Mouse (Mus musculus): ENCODE measurements around the gene Sh3rf1.

Gene Sh3rf1

GRCm38 (mm10) chr8:61264881-61265280 is 41.2 kb downstream of the Sh3rf1 start:
- no peak for DNase-seq

DNA sequence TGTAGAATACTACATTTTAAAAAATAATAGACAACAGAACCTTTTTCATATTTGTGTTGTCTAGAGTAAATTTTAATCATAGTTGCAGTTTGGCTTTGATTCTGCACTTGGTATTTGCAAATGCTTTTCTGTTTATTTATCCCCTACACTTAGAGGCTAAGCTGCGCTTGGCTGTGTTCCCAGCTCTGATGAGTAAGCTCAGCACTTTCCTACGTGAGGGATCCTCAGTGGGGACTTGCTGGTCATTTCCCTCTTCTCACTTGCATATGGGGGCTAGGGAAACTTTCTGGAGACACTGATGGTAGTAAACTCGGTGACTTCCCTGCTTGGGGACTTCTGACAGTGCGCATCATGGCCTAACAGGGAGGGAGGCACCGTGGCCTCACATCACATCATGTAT is 41.7 kb downstream of the Sh3rf1 start:
- peak; percentile 72 to 81 for DNase-seq

DNA sequence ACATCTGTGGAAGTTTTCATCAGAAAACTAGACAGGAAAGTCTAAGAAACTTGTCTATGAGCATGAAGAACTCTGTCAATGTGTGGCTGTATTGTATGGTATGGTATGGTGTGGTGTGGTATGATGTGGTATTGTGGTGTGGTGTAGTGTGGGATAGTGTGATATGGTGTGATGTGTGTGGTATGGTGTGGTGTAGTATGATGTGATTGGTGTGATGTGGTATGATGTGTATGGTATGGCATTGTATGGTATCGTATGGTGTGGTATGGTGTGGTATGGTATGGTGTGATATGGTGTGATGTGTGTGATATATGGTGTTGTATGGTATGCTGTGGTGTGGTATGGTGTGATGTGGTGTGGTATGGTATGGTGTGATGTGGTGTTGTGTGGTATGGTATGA is 43.4 kb downstream of the Sh3rf1 start:
- DNase-seq: no peak

- peak in 1 of 2 experiments; percentile 47 for DNase-seq
Measured at GRCm38 (mm10) chr8:61267692-61268091, 44.0 kb downstream of the Sh3rf1 start.

DNA sequence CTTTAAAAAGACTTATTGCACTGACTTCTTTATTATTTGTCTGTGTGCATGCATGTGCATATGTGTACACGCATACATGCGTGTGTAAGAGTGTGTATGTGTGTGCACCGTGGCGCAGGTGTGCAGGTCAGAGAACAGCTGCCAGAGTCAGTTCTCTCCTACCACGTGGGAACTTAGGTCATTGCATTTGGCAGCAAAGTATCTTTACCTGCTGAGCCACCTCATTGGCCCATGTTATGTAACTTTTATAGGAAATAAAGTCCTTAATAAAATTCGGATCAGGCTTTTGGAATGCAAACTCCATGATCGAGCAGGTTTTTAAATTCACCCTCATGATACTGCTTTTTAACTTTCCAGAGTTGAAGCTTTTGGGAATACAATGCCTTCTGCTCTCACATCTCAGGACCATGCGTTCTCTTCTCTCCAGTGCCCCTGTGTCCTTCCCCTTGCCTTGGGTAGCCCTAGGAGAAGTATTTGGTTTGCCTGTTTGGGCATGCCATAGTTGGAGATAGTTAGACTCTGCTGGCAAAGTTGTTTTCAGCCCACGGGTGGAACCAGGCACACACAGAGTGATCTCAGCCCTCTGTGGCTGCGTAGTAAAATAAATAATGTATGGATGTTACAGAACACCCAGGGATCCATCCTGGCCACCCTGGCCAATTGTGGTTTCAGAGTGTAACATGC is 44.7 kb downstream of the Sh3rf1 start:
- DNase-seq: no peak

- no peak for DNase-seq
Measured at GRCm38 (mm10) chr8:61270016-61270415, 46.3 kb downstream of the Sh3rf1 start.

- no peak for DNase-seq
Measured at GRCm38 (mm10) chr8:61270541-61270940, 46.9 kb downstream of the Sh3rf1 start.

DNA sequence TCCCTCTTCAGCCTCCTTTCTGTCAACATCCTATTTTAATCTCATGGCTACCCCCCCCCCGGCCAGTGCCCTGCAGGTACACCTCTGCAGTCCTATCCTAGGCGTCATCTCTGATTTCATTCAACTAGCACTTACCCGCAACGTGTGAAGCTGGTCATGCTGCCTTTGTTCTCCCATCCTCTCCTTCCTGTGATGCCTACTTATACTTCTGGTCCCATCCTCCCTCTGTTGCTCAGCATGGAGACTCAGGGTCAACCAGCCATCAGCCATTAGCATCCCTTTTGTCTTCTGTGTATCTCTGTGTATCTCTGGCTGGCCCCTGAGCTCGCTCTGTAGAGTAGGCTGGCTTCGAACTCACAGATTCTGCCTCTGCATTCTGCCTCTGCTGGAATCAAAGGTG is 47.3 kb downstream of the Sh3rf1 start:
- no peak for DNase-seq

- DNase-seq: no peak
Measured at GRCm38 (mm10) chr8:61272838-61273237, 49.2 kb downstream of the Sh3rf1 start.

DNA sequence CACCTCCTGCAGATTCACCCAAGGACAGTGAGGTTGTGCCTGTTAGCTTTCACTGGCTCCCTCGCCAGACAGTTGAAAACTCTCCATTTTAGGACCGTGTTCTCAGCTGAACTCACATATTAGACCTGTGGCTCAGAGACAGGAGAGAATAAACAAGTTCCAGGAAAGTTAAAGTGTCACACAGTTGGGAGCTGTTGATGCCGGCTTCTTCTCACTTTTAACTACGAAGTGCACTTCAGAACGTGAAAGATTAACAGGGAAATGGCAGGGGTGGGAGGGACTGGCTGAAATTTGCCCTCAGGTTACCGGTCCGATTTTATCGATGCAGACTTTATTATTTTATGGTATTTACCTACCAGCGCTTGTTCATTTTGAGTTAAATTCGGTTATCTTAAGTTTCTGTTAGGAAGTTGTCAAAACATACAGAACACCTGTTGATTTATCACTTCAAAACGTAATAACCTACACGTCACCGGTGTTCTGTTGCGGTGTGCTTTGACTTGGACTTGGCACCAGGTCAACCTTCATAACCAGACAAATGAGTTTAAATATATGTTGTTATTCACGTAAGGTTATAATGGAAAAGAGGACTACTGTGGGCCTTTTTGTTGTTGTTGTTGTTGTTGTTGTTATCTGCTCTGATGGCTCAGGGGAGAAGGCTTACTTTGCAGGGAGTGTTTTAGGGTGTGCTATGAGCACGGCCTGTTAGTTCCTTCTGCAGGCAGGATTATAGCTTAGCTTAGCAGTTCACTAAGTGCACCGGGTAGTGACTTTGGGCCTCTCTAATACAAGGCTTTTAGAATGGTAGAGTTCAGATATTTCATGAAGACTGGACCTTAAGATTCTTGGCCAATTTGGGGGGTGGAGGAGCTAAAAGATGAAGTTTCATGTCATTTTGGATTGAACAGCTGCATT is 49.9 kb downstream of the Sh3rf1 start:
- no peak for DNase-seq

GRCm38 (mm10) chr8:61274602-61275462 is 51.2 kb downstream of the Sh3rf1 start:
- DNase-seq: peak in 1 of 2 experiments; percentile 60

DNA sequence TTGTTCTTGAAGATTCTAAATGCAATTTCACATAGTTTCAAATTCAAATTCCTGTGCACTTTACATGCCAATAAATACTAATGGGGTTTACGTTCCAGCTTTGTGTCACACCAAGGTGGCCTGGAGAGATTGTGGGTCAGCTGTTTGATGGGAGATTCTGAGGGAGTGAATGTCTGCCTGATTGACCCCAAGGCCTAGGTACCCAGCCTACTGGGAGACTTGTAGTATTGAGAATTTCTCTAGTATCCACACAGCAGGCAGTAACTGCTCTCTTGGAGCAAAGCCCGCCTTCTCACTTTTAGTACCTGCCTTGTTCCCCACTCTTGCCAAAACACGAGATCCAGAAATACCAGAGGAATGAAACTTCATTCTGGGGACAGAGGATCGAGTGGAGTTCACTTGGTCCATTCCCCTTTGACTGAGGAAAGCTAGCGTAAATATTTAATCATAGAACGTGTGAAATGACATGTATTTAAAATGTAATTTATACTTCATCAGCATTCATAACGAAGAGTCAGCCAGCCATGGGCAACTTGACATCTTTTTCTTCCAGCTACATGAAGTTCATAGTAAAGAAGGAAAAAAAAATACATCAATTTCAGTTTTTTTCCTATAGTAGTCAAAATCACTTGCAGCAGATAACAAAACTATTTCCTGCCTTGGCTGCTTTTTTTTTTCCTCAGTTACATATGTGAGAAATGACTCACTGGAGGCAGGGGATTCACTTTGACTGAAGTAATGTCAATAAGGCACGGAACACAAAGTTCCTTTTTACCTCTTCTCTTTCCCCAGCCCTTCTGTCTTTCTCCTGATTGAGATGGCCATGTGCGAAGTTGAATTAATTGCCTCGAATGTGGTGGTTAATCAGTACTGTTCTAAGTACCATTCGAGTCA is 52.0 kb downstream of the Sh3rf1 start:
- no peak for DNase-seq

GRCm38 (mm10) chr8:61276397-61276796 is 52.7 kb downstream of the Sh3rf1 start:
- DNase-seq: peak; percentile 35 to 49

GRCm38 (mm10) chr8:61279030-61279429 is 55.4 kb downstream of the Sh3rf1 start:
- no peak for DNase-seq

GRCm38 (mm10) chr8:61282303-61283168 is 58.9 kb downstream of the Sh3rf1 start:
- DNase-seq: no peak

GRCm38 (mm10) chr8:61283169-61284081 is 59.8 kb downstream of the Sh3rf1 start:
- peak; percentile 48 to 78 for DNase-seq

DNA sequence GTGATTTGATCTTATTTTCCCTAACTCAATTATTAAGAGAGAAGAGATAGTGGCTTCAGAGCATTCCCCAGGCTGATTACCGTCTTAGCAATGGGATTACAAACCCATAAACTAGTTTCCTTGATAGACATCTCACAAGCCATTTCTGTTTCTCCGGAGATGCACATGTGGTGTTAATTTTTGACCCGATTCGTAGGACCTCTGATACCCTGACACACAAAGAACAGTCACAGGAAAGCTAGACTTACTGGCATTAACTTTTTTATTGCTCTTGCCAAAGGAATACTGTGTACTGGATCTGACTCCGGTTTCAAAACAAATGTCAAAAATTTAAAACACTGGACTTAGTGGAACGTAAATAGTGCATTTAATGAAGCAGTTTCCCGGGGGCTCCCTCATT is 62.2 kb downstream of the Sh3rf1 start:
- no peak for DNase-seq

- no peak for DNase-seq
Measured at GRCm38 (mm10) chr8:61286394-61286793, 62.7 kb downstream of the Sh3rf1 start.

DNA sequence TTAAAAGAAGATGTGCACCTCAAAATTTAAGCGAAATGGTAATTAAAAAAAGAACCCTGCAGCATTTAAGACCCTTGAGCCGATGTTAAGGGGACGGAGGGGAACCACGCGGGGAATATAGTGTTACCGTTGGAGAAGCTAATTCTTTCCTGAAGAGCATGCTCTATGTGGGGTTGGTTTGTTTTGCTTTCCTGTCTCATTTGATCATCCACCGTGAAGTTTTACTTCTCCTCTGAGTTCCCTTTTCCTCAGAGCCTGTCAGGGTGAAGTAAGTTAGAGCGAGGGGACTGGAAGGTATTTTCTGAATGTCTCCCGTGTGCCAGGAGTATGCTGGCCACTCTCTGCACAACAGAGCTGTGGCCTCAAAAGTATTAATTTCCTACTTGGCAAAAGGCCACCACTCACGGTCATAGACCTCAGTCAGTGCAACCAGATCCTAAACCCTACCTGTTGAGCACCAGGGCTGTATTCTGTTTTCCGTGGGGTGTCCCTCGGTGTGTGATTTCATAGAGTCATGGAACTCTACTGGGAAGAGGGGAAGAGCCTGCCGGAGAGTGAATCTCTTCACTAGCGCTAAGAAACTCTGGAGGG is 63.2 kb downstream of the Sh3rf1 start:
- DNase-seq: no peak
